Mouse (Mus musculus) frontal cortex, adult 2 months (tissue): ENCODE data around the gene Abcc4. TPM values are rescaled to one million over a fixed set of nuclear protein-coding genes. Genes with fewer than 3 reads are reported as not detected.

ENCODE experiments used
- DNase-seq, 2 experiments: peaks; one replicate each; pipeline ENCODE4 v3.0.0; 2022; ENCODE audit warnings: low spot score in 1 of 2; ENCODE audit errors: extremely low spot score in 1 of 2
- polyA plus RNA-seq: library from polyadenylated mRNA; depleted of rRNA; stranded (reverse); fragments of >200 nt; gene quantifications from 2 replicates; pipeline ENCODE4 v1.2.3, GENCODE M21; 2012

Abcc4 gene
- polyA plus RNA-seq, 1 experiment, result 5.7 TPM

GRCm38 (mm10) chr14:118591477-118592403, 114.3 kb downstream of the Abcc4 start:
- peak; percentile 41 to 89 for DNase-seq

GRCm38 (mm10) chr14:118582333-118582941, 123.6 kb downstream of the Abcc4 start:
- no peak for DNase-seq

GRCm38 (mm10) chr14:118581673-118582072, 124.3 kb downstream of the Abcc4 start:
- DNase-seq, result no peak

GRCm38 (mm10) chr14:118579013-118579728, 126.8 kb downstream of the Abcc4 start:
- no peak for DNase-seq

GRCm38 (mm10) chr14:118577895-118578294, 128.1 kb downstream of the Abcc4 start:
- DNase-seq, result no peak

- DNase-seq, result no peak
Observed at GRCm38 (mm10) chr14:118572688-118573245, 133.3 kb downstream of the Abcc4 start.

GRCm38 (mm10) chr14:118569586-118569985, 136.4 kb downstream of the Abcc4 start:
- no peak for DNase-seq

- DNase-seq, result no peak
Observed at GRCm38 (mm10) chr14:118568116-118568673, 137.8 kb downstream of the Abcc4 start.

GRCm38 (mm10) chr14:118566809-118567208, 139.2 kb downstream of the Abcc4 start:
- no peak for DNase-seq

- DNase-seq, result peak; percentile 18 to 58
Observed at GRCm38 (mm10) chr14:118566214-118566688, 139.8 kb downstream of the Abcc4 start.

- no peak for DNase-seq
Observed at GRCm38 (mm10) chr14:118565696-118566095, 140.3 kb downstream of the Abcc4 start.

- DNase-seq, result no peak
Observed at GRCm38 (mm10) chr14:118563570-118563969, 142.4 kb downstream of the Abcc4 start.

- DNase-seq, result no peak
Observed at GRCm38 (mm10) chr14:118552901-118553475, 153.0 kb downstream of the Abcc4 start.

- DNase-seq, result no peak
Observed at GRCm38 (mm10) chr14:118552390-118552789, 153.6 kb downstream of the Abcc4 start.

GRCm38 (mm10) chr14:118551725-118552285, 154.2 kb downstream of the Abcc4 start:
- no peak for DNase-seq

GRCm38 (mm10) chr14:118551061-118551724, 154.8 kb downstream of the Abcc4 start:
- no peak for DNase-seq

GRCm38 (mm10) chr14:118544493-118544892, 161.5 kb downstream of the Abcc4 start:
- DNase-seq, result no peak

GRCm38 (mm10) chr14:118542947-118543346, 163.1 kb downstream of the Abcc4 start:
- no peak for DNase-seq

GRCm38 (mm10) chr14:118531539-118531938, 174.5 kb downstream of the Abcc4 start:
- DNase-seq, result no peak
